Mouse (Mus musculus) midbrain, embryonic 15.5 days (tissue): Measurements from ENCODE around the gene Sall1. TPM values are rescaled to one million over a fixed set of nuclear protein-coding genes. Genes with fewer than 3 reads are reported as not detected.

ENCODE experiments used
- microRNA-seq: library from miRNA; unstranded; fragments of <30 nt; microRNA quantifications from one replicate; pipeline ENCODE4, GENCODE M21; 2016
- polyA plus RNA-seq: library from polyadenylated mRNA; unstranded; fragments of >200 nt; fragmentation: Nextera tagmentation; extraction: Ambion mirVana; gene quantifications from 2 replicates; pipeline ENCODE4 v1.2.1, GENCODE M21; 2015

The Sall1 gene
- polyA plus RNA-seq, 1 experiment from 2014 or later: 6.6 TPM

Small RNA genes lying within 50 kb of the gene (microRNA-seq; reads per million reads assigned to microRNA genes)
- gene Mir8110: not detected
